Mouse (Mus musculus) spleen, adult 2 months (tissue): ENCODE measurements at regions not wholly inside any gene's neighbourhood (a gene's known extent, or its start where the extent isn't known, plus 50 kb on each side); places are given as distances from the start of the nearest gene placed in this dataset.

Experiments
- DNase-seq, 2 experiments: peaks; one replicate each; pipeline versions ENCODE4 v3.0.0 to v3.0.0-alpha.2; 2012 to 2021; ENCODE audit warnings: low spot score in 2 of 2, low read depth in 1 of 2
- H3K27ac ChIP-seq: fragments of 200-500 bp; 2 replicates; pipeline ENCODE4 v1.5.1; 2012; ENCODE audit warnings: low read length, inconsistent platforms; ENCODE audit not compliant: insufficient read depth
- H3K27me3 ChIP-seq: fragments of 200-500 bp; 2 replicates; pipeline ENCODE4 v1.6.1; 2012; ENCODE audit warnings: mild to moderate bottlenecking, moderate library complexity, low read length, inconsistent platforms; ENCODE audit not compliant: control insufficient read depth, insufficient read depth
- H3K36me3 ChIP-seq: fragments of 200-500 bp; 2 replicates; pipeline ENCODE4 v1.6.1; 2012; ENCODE audit warnings: mild to moderate bottlenecking, low read length, inconsistent platforms; ENCODE audit not compliant: control insufficient read depth, insufficient read depth
- H3K4me1 ChIP-seq: fragments of 200-500 bp; 2 replicates; pipeline ENCODE4 v1.6.1; 2011; ENCODE audit warnings: inconsistent platforms; ENCODE audit not compliant: control insufficient read depth, insufficient read depth, insufficient read length
- H3K4me3 ChIP-seq: fragments of 200-500 bp; 2 replicates; pipeline ENCODE4 v1.5.1; 2011; ENCODE audit warnings: mild to moderate bottlenecking, inconsistent platforms; ENCODE audit not compliant: insufficient read depth, insufficient read length; ENCODE audit errors: extremely low read depth
- CTCF ChIP-seq: fragments of 200-500 bp; IDR thresholded peaks from 2 replicates; pipeline ENCODE4 v1.5.1; 2011; ENCODE audit warnings: mild to moderate bottlenecking, inconsistent platforms; ENCODE audit not compliant: insufficient read depth, insufficient read length, insufficient replicate concordance; ENCODE audit errors: extremely low read depth
- POLR2A ChIP-seq: fragments of 200-500 bp; IDR thresholded peaks from 2 replicates; pipeline ENCODE4 v1.6.1; 2011; ENCODE audit warnings: low read depth, low read length, inconsistent platforms
- WGBS: fragments of 180-500 bp; shearing (Covaris S2); methylation state at CpG from one replicate; pipeline ENCODE4 v1.1.7; 2018; 5-methylcytosine and 5-hydroxymethylcytosine counted together

GRCm38 (mm10) chr11:23171760-23172159 lies 84.1 kb upstream of the Xpo1 start:
- H3K27ac ChIP-seq: no peak overlapping the region
- WGBS: 91% methylated on average over 1 of the region's 1 CpGs
- no peak overlapping the region for H3K4me3 ChIP-seq
- DNase-seq: no peak
- no peaks in the 10 kb centered on the region for H3K4me1 ChIP-seq
- no peaks in the 10 kb centered on the region for H3K36me3 ChIP-seq
- TF ChIP-seq POLR2A (no peak), CTCF (no peak)
- H3K27me3 ChIP-seq: no peaks in the 10 kb centered on the region

- 92% methylated on average over 7 of the region's 7 CpGs for WGBS
- no peak overlapping the region for H3K27ac ChIP-seq
Observed at GRCm38 (mm10) chr11:23181647-23182046, 74.2 kb upstream of the Xpo1 start.

GRCm38 (mm10) chr11:23185211-23185610 lies 70.6 kb upstream of the Xpo1 start:
- no peaks in the 10 kb centered on the region for H3K36me3 ChIP-seq
- WGBS: 83% methylated on average over 2 of the region's 2 CpGs

More at GRCm38 (mm10) chr11:23181647-23182046, 74.2 kb upstream of the Xpo1 start:
- no peaks in the 10 kb centered on the region for H3K27me3 ChIP-seq
- TF ChIP-seq POLR2A (no peak), CTCF (no peak)
- no peaks in the 10 kb centered on the region for H3K36me3 ChIP-seq
- no peak overlapping the region for H3K4me3 ChIP-seq
- no peak for DNase-seq
- no peaks in the 10 kb centered on the region for H3K4me1 ChIP-seq

DNA sequence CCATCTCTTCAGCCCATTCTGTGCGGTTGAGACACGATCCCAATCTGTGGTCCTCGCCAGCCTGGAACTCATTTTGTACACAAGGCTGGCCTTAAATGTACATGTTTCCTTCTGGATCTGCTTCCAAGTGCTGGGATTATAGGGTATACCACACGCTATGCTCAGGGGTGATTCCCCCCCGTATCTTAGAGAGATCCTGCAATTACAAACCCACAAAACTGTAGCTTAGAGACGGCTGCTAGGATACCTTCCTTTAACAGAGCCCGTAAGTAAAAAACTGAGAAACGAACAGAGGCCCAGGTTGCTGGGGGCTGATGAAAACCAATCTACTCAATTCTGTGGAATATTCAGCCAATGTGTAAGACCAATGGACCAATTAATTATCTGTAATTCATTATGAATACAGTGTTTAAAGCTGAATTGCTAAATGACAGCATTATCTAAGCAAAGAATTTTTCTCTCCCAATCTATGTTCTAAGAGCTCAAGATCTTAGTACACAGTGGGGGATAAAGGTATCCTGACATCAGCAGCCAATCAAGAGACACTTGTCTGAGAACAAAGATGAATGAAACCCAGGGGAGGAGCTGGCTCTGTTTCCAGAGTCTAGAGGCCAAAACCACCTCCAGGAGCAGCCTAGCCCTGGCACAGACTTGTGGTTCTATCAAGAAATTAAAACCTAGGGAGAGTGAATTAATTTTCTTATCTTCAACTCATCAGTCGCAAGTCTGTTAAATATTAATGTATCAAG lies 54.0 kb upstream of the Xpo1 start:
- H3K4me1 ChIP-seq: no peaks in the 10 kb centered on the region
- H3K27ac ChIP-seq: no peak overlapping the region
- no peaks in the 10 kb centered on the region for H3K36me3 ChIP-seq
- no peak for TF ChIP-seq CTCF
- TF ChIP-seq POLR2A: no peak
- no peak overlapping the region for H3K4me3 ChIP-seq
- DNase-seq: no peak
- 90% methylated on average over 9 of the region's 9 CpGs for WGBS
- H3K27me3 ChIP-seq: no peaks in the 10 kb centered on the region

More at GRCm38 (mm10) chr11:23185211-23185610, 70.6 kb upstream of the Xpo1 start:
- H3K4me3 ChIP-seq: no peak overlapping the region
- no peaks in the 10 kb centered on the region for H3K27me3 ChIP-seq
- no peaks in the 10 kb centered on the region for H3K4me1 ChIP-seq
- no peak for TF ChIP-seq CTCF
- no peak for TF ChIP-seq POLR2A
- DNase-seq: no peak
- no peak overlapping the region for H3K27ac ChIP-seq

GRCm38 (mm10) chr11:23203566-23203965 lies 52.3 kb upstream of the Xpo1 start:
- Histone ChIP-seq H3K4me1 (no peaks in the 10 kb centered on the region), H3K27ac (no peak overlapping the region), H3K36me3 (no peaks in the 10 kb centered on the region), H3K27me3 (no peaks in the 10 kb centered on the region), H3K4me3 (no peak overlapping the region)
- WGBS: 95% methylated on average over 14 of the region's 14 CpGs
- no peak for TF ChIP-seq POLR2A
- no peak for TF ChIP-seq CTCF
- DNase-seq: no peak

DNA sequence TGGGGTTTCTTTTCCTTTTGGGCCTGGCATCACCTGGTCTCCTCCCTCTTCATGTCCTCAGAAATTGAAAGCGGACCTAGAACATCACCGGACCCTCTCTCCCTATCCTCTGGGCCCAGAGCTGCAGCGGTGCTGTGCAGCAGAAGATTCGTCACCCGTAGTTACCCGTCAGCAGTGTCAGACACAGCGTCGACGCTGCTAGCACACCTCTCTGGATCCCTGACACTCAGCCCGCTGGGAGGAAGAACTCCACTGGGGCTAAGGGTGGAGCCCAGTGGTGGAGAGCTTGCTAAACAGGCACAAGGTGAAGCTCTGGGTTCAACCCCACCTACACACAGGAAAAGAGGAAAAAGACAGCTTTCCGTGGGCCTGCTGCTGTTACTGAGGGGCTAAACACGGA lies 51.8 kb upstream of the Xpo1 start:
- H3K4me3 ChIP-seq: no peak overlapping the region
- no peaks in the 10 kb centered on the region for H3K27me3 ChIP-seq
- no peak for TF ChIP-seq CTCF
- TF ChIP-seq POLR2A: no peak
- WGBS: 84% methylated on average over 12 of the region's 12 CpGs
- no peak overlapping the region for H3K27ac ChIP-seq
- no peaks in the 10 kb centered on the region for H3K36me3 ChIP-seq
- no peak for DNase-seq
- H3K4me1 ChIP-seq: no peaks in the 10 kb centered on the region
